Mouse (Mus musculus) ES-Bruce4 (cell line): ENCODE data around the gene Lpp.

Source experiments
- CTCF ChIP-seq: IDR thresholded peaks from one replicate; pipeline ENCODE4 v1.8.1; 2011; ENCODE audit warnings: low read depth, low read length
- EP300 ChIP-seq: IDR thresholded peaks from 2 replicates; pipeline ENCODE4 v1.6.1; 2011; ENCODE audit warnings: low read depth, low read length; ENCODE audit not compliant: insufficient read depth

GRCm38 (mm10) chr16:24951909-24952308, 558.6 kb downstream of the Lpp start:
- TF ChIP-seq CTCF, result no peak
- TF ChIP-seq EP300, result no peak
